Mouse (Mus musculus) kidney, embryonic 14.5 days (tissue): ENCODE measurements around the gene Pcdh9. TPM values are rescaled to one million over a fixed set of nuclear protein-coding genes. Genes with fewer than 3 reads are reported as not detected.

ENCODE experiments used
- ATAC-seq: fragments of 200-750 bp; cut with Nextera tagmentation; 2 replicates; pipeline ENCODE4 v1.8.0; 2017; ENCODE audit warnings: moderate number of reproducible peaks, mild to moderate bottlenecking, moderate TSS enrichment, moderate library complexity; ENCODE audit not compliant: low FRiP score, low TSS enrichment
- H3K27ac ChIP-seq: fragments of 300-500 bp; sonication (generic); 2 replicates; pipeline ENCODE4 v1.5.1; 2014; ENCODE audit warnings: low read depth, mild to moderate bottlenecking, low read length, moderate library complexity, mixed read lengths
- H3K27me3 ChIP-seq: fragments of 300-500 bp; sonication (generic); 2 replicates; pipeline ENCODE4 v1.6.1; 2014; ENCODE audit warnings: mild to moderate bottlenecking, low read length; ENCODE audit not compliant: control insufficient read depth, insufficient read depth
- H3K36me3 ChIP-seq: fragments of 300-500 bp; sonication (generic); 2 replicates; pipeline ENCODE4 v1.6.1; 2014; ENCODE audit warnings: low read length, mixed read lengths; ENCODE audit not compliant: control insufficient read depth, insufficient read depth
- H3K4me1 ChIP-seq: fragments of 300-500 bp; sonication (generic); 2 replicates; pipeline ENCODE4 v1.6.1; 2014; ENCODE audit warnings: low read length, mixed read lengths; ENCODE audit not compliant: control insufficient read depth, insufficient read depth
- H3K4me2 ChIP-seq: fragments of 300-500 bp; sonication (generic); replicated peaks from 2 replicates; pipeline ENCODE4 v1.6.1; 2014; ENCODE audit warnings: low read depth, mild to moderate bottlenecking, low read length
- H3K4me3 ChIP-seq: fragments of 300-500 bp; sonication (generic); 2 replicates; pipeline ENCODE4 v1.5.1; 2014; ENCODE audit warnings: mild to moderate bottlenecking, low read length
- H3K9ac ChIP-seq: fragments of 300-500 bp; sonication (generic); 2 replicates; pipeline ENCODE4 v1.6.1; 2014; ENCODE audit warnings: low read depth, mild to moderate bottlenecking, low read length, moderate library complexity
- H3K9me3 ChIP-seq: fragments of 300-500 bp; sonication (generic); 2 replicates; pipeline ENCODE4 v1.6.1; 2016; ENCODE audit warnings: low read length; ENCODE audit not compliant: control insufficient read depth
- WGBS: fragments of 180-500 bp; shearing (Covaris S2); extraction: QIAGEN DNeasy Blood & Tissue Kit; methylation state at CpG from one replicate; pipeline ENCODE4 v1.1.7; 2014; 5-methylcytosine and 5-hydroxymethylcytosine counted together
- polyA plus RNA-seq: library from polyadenylated mRNA; unstranded; fragments of >200 nt; fragmentation: Nextera tagmentation; extraction: Ambion mirVana; gene quantifications from 2 replicates; pipeline ENCODE4 v1.2.1, GENCODE M21; 2014

Pcdh9 gene
- polyA plus RNA-seq, 1 experiment from 2014 or later = 17.7 TPM

- no peak for ATAC-seq
- Histone ChIP-seq H3K9ac (no peak overlapping the region), H3K4me1 (no peaks in the 10 kb centered on the region), H3K4me3 (no peak overlapping the region), H3K9me3 (no peaks in the 10 kb centered on the region), H3K27me3 (no peaks in the 10 kb centered on the region), H3K4me2 (no peak overlapping the region), H3K27ac (no peak overlapping the region), H3K36me3 (no peaks in the 10 kb centered on the region)
These were observed 721.3 kb downstream of the Pcdh9 start for GRCm38 (mm10) chr14:93169201-93169600.

- Histone ChIP-seq H3K9me3 (no peaks in the 10 kb centered on the region), H3K36me3 (no peaks in the 10 kb centered on the region), H3K4me2 (no peak overlapping the region), H3K4me3 (no peak overlapping the region), H3K27me3 (no peaks in the 10 kb centered on the region), H3K27ac (no peak overlapping the region), H3K4me1 (no peaks in the 10 kb centered on the region), H3K9ac (no peak overlapping the region)
- WGBS = 58% methylated on average over 2 of the region's 2 CpGs
- no peak for ATAC-seq
These were observed 722.1 kb downstream of the Pcdh9 start for GRCm38 (mm10) chr14:93168367-93168766.

GRCm38 (mm10) chr14:93143414-93143813 lies 747.1 kb downstream of the Pcdh9 start:
- Histone ChIP-seq H3K36me3 (no peaks in the 10 kb centered on the region), H3K4me2 (no peak overlapping the region), H3K9me3 (no peaks in the 10 kb centered on the region), H3K9ac (no peak overlapping the region), H3K27me3 (no peaks in the 10 kb centered on the region), H3K27ac (no peak overlapping the region), H3K4me3 (no peak overlapping the region), H3K4me1 (no peaks in the 10 kb centered on the region)
- 87% methylated on average over 6 of the region's 6 CpGs for whole genome bisulfite sequencing
- no peak for ATAC-seq

DNA sequence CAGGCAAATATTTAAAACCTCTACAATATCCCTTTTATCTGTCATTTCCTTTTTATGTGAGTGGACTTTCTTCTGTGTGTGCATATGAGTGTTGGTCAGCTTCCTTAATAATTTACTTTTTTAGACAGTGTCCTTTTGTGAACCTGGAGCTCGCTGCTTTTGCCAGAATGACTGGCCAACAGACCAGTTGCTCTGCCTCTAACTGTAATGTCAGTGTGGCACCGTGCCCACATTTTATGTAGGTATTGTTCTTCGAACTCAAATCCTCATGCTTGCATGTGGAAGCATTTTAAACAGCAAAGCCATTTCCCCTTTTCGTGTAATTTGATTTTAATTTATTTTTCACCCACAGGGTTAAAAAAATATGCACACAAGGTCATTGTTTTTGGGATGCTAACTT lies 748.4 kb downstream of the Pcdh9 start:
- H3K4me1 ChIP-seq = no peaks in the 10 kb centered on the region
- no peak for ATAC-seq
- H3K4me3 ChIP-seq = no peak overlapping the region
- no peaks in the 10 kb centered on the region for H3K27me3 ChIP-seq
- H3K36me3 ChIP-seq = no peaks in the 10 kb centered on the region
- H3K4me2 ChIP-seq = no peak overlapping the region
- H3K9ac ChIP-seq = no peak overlapping the region
- no peak overlapping the region for H3K27ac ChIP-seq
- H3K9me3 ChIP-seq = no peaks in the 10 kb centered on the region
- whole genome bisulfite sequencing = 79% methylated on average over 4 of the region's 4 CpGs

DNA sequence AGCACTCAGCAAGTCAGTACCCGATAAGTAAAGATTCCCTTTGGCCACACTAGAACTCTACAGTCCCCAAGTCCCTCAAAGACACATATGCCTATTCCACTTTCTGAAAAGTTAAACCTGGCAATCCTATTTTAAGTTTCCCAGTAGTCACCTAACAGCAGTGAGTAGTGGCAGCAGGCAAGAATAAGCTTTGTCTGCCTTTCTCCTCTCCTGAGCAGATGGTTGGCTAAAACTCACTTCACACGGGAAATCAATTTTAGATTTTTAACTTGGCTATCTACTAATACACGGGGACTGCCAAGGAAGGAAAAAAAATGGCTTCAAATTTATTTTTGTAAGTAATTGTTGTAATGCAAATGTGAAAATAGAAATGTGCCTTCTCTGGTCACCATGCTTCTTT lies 763.5 kb downstream of the Pcdh9 start:
- H3K27me3 ChIP-seq = no peaks in the 10 kb centered on the region
- H3K27ac ChIP-seq = no peak overlapping the region
- no peak overlapping the region for H3K4me2 ChIP-seq
- no peak overlapping the region for H3K9ac ChIP-seq
- no peaks in the 10 kb centered on the region for H3K36me3 ChIP-seq
- no peaks in the 10 kb centered on the region for H3K9me3 ChIP-seq
- ATAC-seq = no peak
- H3K4me3 ChIP-seq = no peak overlapping the region
- 91% methylated on average over 3 of the region's 3 CpGs for WGBS
- no peaks in the 10 kb centered on the region for H3K4me1 ChIP-seq

DNA sequence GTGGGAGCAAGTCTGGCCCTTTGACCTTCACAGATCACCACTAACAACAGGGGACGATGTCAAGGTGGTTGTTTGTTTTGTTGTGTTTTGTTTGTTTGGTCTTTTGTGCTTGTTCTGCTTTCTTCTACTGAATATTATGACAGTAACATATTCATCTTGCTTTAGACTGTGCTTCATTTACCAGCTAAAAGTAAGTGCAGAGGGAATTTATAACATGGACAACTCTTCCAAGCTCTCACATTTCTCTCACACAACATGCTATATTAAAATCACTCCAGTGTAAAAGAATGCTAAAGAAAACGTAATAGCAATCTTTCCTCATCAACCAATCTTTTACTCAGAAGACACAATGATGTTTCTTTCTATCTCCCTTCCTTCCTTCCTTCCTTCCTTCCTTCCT lies 787.7 kb downstream of the Pcdh9 start:
- Histone ChIP-seq H3K27ac (no peak overlapping the region), H3K4me1 (no peaks in the 10 kb centered on the region), H3K4me2 (no peak overlapping the region), H3K4me3 (no peak overlapping the region), H3K9me3 (no peaks in the 10 kb centered on the region), H3K27me3 (no peaks in the 10 kb centered on the region), H3K36me3 (no peaks in the 10 kb centered on the region), H3K9ac (no peak overlapping the region)
- WGBS = 60% methylated on average over 2 of the region's 2 CpGs
- no peak for ATAC-seq

- ATAC-seq = no peak
- H3K9me3 ChIP-seq = no peaks in the 10 kb centered on the region
- no peaks in the 10 kb centered on the region for H3K36me3 ChIP-seq
- WGBS = 66% methylated on average over 2 of the region's 2 CpGs
- no peak overlapping the region for H3K4me3 ChIP-seq
- no peak overlapping the region for H3K9ac ChIP-seq
- H3K27ac ChIP-seq = no peak overlapping the region
- no peak overlapping the region for H3K4me2 ChIP-seq
- H3K27me3 ChIP-seq = no peaks in the 10 kb centered on the region
- H3K4me1 ChIP-seq = no peaks in the 10 kb centered on the region
These were observed 795.4 kb downstream of the Pcdh9 start for GRCm38 (mm10) chr14:93095081-93095480.

DNA sequence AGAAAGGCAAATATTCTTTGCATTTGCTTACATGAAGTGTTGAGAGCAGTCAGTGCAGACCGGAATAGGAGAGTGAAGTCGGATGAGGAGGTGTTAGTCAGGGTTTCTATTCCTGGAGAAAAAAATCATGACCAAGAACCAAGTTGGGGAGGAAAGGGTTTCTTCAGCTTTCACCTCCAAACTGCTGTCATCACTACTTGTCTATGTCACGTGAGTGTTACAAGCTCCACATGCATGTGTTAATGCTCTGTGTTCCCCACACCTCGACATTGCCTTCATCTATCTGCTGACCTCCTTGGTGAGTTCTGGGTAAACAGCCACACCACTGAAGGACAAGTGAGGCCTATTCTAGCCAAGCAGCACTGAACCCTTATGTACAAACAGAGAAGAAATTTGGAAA lies 797.7 kb downstream of the Pcdh9 start:
- ATAC-seq = no peak
- Histone ChIP-seq H3K4me3 (no peak overlapping the region), H3K4me1 (no peaks in the 10 kb centered on the region), H3K9ac (no peak overlapping the region), H3K4me2 (no peak overlapping the region), H3K27ac (no peak overlapping the region), H3K9me3 (no peaks in the 10 kb centered on the region), H3K27me3 (no peaks in the 10 kb centered on the region), H3K36me3 (no peaks in the 10 kb centered on the region)
- WGBS = 79% methylated on average over 4 of the region's 4 CpGs

DNA sequence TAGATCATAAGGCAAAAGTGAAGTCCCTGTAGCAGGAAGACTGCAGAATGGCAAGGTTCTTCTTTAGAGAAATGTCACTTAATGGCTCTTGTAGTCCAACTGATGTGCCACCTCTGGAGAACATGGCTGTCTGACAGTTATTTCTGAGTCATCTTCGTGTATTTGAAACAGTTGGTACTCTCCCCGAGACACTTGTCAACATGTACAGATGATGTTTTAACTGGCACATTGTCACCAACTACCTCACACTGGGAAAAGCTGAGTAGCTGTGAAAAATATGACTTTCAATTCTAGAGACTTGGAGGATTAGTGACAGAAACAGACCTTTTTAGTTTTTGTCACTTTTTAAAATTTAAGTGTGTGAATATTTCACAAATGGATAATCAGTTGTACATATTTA lies 804.8 kb downstream of the Pcdh9 start:
- H3K9ac ChIP-seq = no peak overlapping the region
- ATAC-seq = no peak
- no peaks in the 10 kb centered on the region for H3K36me3 ChIP-seq
- no peak overlapping the region for H3K4me2 ChIP-seq
- H3K4me3 ChIP-seq = no peak overlapping the region
- no peak overlapping the region for H3K27ac ChIP-seq
- 81% methylated on average over 2 of the region's 2 CpGs for WGBS
- no peaks in the 10 kb centered on the region for H3K27me3 ChIP-seq
- H3K4me1 ChIP-seq = no peaks in the 10 kb centered on the region
- no peaks in the 10 kb centered on the region for H3K9me3 ChIP-seq

GRCm38 (mm10) chr14:93083140-93083539 lies 807.3 kb downstream of the Pcdh9 start:
- Histone ChIP-seq H3K9ac (no peak overlapping the region), H3K4me2 (no peak overlapping the region), H3K36me3 (no peaks in the 10 kb centered on the region), H3K27ac (no peak overlapping the region), H3K4me1 (no peaks in the 10 kb centered on the region), H3K4me3 (no peak overlapping the region), H3K27me3 (no peaks in the 10 kb centered on the region), H3K9me3 (no peaks in the 10 kb centered on the region)
- 31% methylated on average over 2 of the region's 2 CpGs for WGBS
- no peak for ATAC-seq
